Mouse (Mus musculus) cerebellum, postnatal 25 days (tissue): ENCODE measurements around the gene Ssu72.

Experiments used
- DNase-seq, 2 experiments: peaks; one replicate each; pipeline ENCODE4 v3.0.0; 2021; ENCODE audit warnings: mixed read lengths in 2 of 2

Ssu72 gene

GRCm38 (mm10) chr4:155757011-155757410 lies 52.4 kb downstream of the Ssu72 start:
- no peak for DNase-seq

GRCm38 (mm10) chr4:155759862-155760612 lies 55.4 kb downstream of the Ssu72 start:
- peak in 1 of 2 experiments; percentile 59 for DNase-seq

GRCm38 (mm10) chr4:155760613-155761355 lies 56.2 kb downstream of the Ssu72 start, which contains the start of gene Atad3a:
Gene Atad3a (minus strand): TSS chr4:155761093.
- peak; percentile 98 to 99 for DNase-seq

- peak in 1 of 2 experiments; percentile 51 for DNase-seq
Measured at GRCm38 (mm10) chr4:155761356-155762099, 56.9 kb downstream of the Ssu72 start.

- no peak for DNase-seq
Measured at GRCm38 (mm10) chr4:155762357-155762756, 57.8 kb downstream of the Ssu72 start.

GRCm38 (mm10) chr4:155769496-155769879 lies 64.9 kb downstream of the Ssu72 start:
- DNase-seq: peak in 1 of 2 experiments; percentile 27

GRCm38 (mm10) chr4:155769880-155770512 lies 65.4 kb downstream of the Ssu72 start:
- DNase-seq: peak; percentile 97 to 99

GRCm38 (mm10) chr4:155770626-155771025 lies 66.0 kb downstream of the Ssu72 start:
- no peak for DNase-seq

GRCm38 (mm10) chr4:155771706-155772105 lies 67.1 kb downstream of the Ssu72 start:
- no peak for DNase-seq

GRCm38 (mm10) chr4:155772786-155773185 lies 68.2 kb downstream of the Ssu72 start:
- peak in 1 of 2 experiments; percentile 30 for DNase-seq

GRCm38 (mm10) chr4:155773335-155774078 lies 68.9 kb downstream of the Ssu72 start:
- no peak for DNase-seq

GRCm38 (mm10) chr4:155774280-155774754 lies 69.7 kb downstream of the Ssu72 start, which contains the start of gene Vwa1:
Gene Vwa1 (minus strand): TSS chr4:155774698.
- peak; percentile 88 to 93 for DNase-seq

GRCm38 (mm10) chr4:155774971-155775740 lies 70.6 kb downstream of the Ssu72 start:
- DNase-seq: peak; percentile 68 to 69

GRCm38 (mm10) chr4:155775855-155776254 lies 71.3 kb downstream of the Ssu72 start:
- peak; percentile 80 to 86 for DNase-seq

- DNase-seq: no peak
Measured at GRCm38 (mm10) chr4:155776704-155777335, 72.2 kb downstream of the Ssu72 start.

GRCm38 (mm10) chr4:155777816-155778215 lies 73.2 kb downstream of the Ssu72 start:
- DNase-seq: peak in 1 of 2 experiments; percentile 56

GRCm38 (mm10) chr4:155779498-155779897 lies 74.9 kb downstream of the Ssu72 start:
- no peak for DNase-seq

GRCm38 (mm10) chr4:155780895-155781294 lies 76.3 kb downstream of the Ssu72 start:
- peak in 1 of 2 experiments; percentile 36 for DNase-seq
